Mouse (Mus musculus) skeletal muscle tissue, postnatal 0 days (tissue): ENCODE data around the gene Ugt3a2. TPM values are rescaled to one million over a fixed set of nuclear protein-coding genes. Genes with fewer than 3 reads are reported as not detected.

Source experiments
- polyA plus RNA-seq: library from polyadenylated mRNA; unstranded; fragments of >200 nt; fragmentation: Nextera tagmentation; extraction: Ambion mirVana; gene quantifications from 2 replicates; pipeline ENCODE4 v1.2.1, GENCODE M21; 2015

The Ugt3a2 gene
- 0.11 TPM in 1 of 2 replicates, not detected in the other for polyA plus RNA-seq

DNA sequence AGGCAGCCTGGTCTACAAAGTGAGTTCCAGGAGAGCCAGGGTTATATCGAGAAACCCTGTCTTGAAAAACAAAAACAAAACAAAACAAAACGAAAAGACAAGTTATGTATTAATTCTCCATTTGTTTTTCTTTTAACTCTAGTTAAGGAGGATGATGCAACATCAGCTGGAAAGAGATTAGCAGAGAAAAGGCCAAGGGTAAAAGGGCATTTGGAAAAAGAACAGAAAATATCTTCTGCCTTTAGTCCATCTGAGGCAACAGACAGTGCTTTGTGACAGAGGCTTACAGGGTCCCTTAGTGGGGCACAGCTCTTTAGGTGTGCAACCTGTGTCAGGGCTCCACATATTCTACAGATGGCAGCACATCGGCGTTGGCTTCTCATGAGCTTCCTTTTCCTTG, at the start of gene Ugt3a2:
Gene Ugt3a2, plus strand, starts transcription at position 210 of the 400 bp plus-strand sequence.

Other genes starting within 250 kb of the Ugt3a2 start
- 1.3 and 1.8 TPM in 2 replicates for gene Lmbrd2, start 195.0 kb upstream of the Ugt3a2 start, polyA plus RNA-seq
- gene Skp2, start 180.1 kb upstream of the Ugt3a2 start, polyA plus RNA-seq: 14.9 and 16.8 TPM in 2 replicates
- 0.06 TPM in 1 of 2 replicates, not detected in the other for gene Ugt3a1, start 58.7 kb upstream of the Ugt3a2 start, polyA plus RNA-seq
- 0.19 TPM in 1 of 2 replicates, not detected in the other for gene Capsl, start 100.5 kb downstream of the Ugt3a2 start, polyA plus RNA-seq
- 0.60 and 0.64 TPM in 2 replicates for gene Il7r, start 194.6 kb downstream of the Ugt3a2 start, polyA plus RNA-seq